In genomic region chr16:52947679-52948078, GRCm38 (mm10) we compare ENCODE assay signal across 12 mouse cellular contexts.
"Had no signal": no experiment of that assay in that cellular context is flagged by ENCODE, and none has a peak within 500 bp of the region (broad histone marks: within the 10 kb centered on the region; RNA-seq: fewer than 3 reads in every experiment).

No protein-coding gene starts in this region.

- H3K4me1 ChIP-seq: limb, embryonic 15.5 days; liver, embryonic 13.5 days; lung, embryonic 15.5 days; midbrain, embryonic 13.5 days had no signal

- H3K36me3 ChIP-seq: limb, embryonic 15.5 days; liver, embryonic 13.5 days; lung, embryonic 15.5 days; midbrain, embryonic 13.5 days had no signal

- DNase-seq: kidney, postnatal 36 days; layer of hippocampus, adult 9-11 months; layer of hippocampus, postnatal 36 days; liver, embryonic 13.5 days; liver, postnatal 0 days; lung, postnatal 36 days; thymus, postnatal 4 days had no signal

- ATAC-seq: liver, postnatal 0 days; midbrain, embryonic 13.5 days had no signal

- H3K27me3 ChIP-seq: limb, embryonic 15.5 days; liver, embryonic 13.5 days; lung, embryonic 15.5 days; midbrain, embryonic 13.5 days had no signal

- H3K9me3 ChIP-seq: limb, embryonic 15.5 days; liver, embryonic 13.5 days; lung, embryonic 15.5 days; midbrain, embryonic 13.5 days had no signal

- H3K4me2 ChIP-seq: limb, embryonic 15.5 days; liver, embryonic 13.5 days; lung, embryonic 15.5 days; midbrain, embryonic 13.5 days had no signal

- H3K27ac ChIP-seq: kidney, postnatal 0 days; limb, embryonic 15.5 days; liver, embryonic 13.5 days; lung, embryonic 15.5 days; midbrain, embryonic 13.5 days; stomach, postnatal 0 days had no signal

- H3K4me3 ChIP-seq: limb, embryonic 15.5 days; liver, embryonic 13.5 days; lung, embryonic 15.5 days; midbrain, embryonic 13.5 days had no signal

- H3K9ac ChIP-seq: limb, embryonic 15.5 days; liver, embryonic 13.5 days; liver, postnatal 0 days; lung, embryonic 15.5 days; midbrain, embryonic 13.5 days had no signal
